Mouse (Mus musculus) bone marrow macrophage, adult 2 months (primary cell): ENCODE data around the gene Angptl7. TPM values are rescaled to one million over a fixed set of nuclear protein-coding genes. Genes with fewer than 3 reads are reported as not detected.

Experiments
- H3K27ac ChIP-seq: 2 replicates; pipeline ENCODE4 v1.5.1; 2012; ENCODE audit warnings: low read depth, low read length; ENCODE audit not compliant: insufficient read depth
- H3K4me1 ChIP-seq: 2 replicates; pipeline ENCODE4 v1.6.1; 2012; ENCODE audit warnings: low read length; ENCODE audit not compliant: control insufficient read depth, insufficient read depth
- H3K4me3 ChIP-seq: 2 replicates; pipeline ENCODE4 v1.5.1; 2012; ENCODE audit warnings: mild to moderate bottlenecking, low read length, moderate library complexity; ENCODE audit not compliant: insufficient read depth
- CTCF ChIP-seq: IDR thresholded peaks from 2 replicates; pipeline ENCODE4 v1.5.1; 2012; ENCODE audit warnings: low read depth, mild to moderate bottlenecking, low read length, moderate library complexity
- POLR2A ChIP-seq: IDR thresholded peaks from 2 replicates; pipeline ENCODE4 v1.6.1; 2012; ENCODE audit warnings: mild to moderate bottlenecking, low read depth, low read length, borderline replicate concordance
- polyA plus RNA-seq: library from polyadenylated mRNA; stranded (reverse); fragments of >200 nt; gene quantifications from 2 replicates; pipeline ENCODE4 v1.2.4, GENCODE M21; 2012; ENCODE audit not compliant: missing spikeins, insufficient read depth, insufficient read length

Gene Angptl7
- polyA plus RNA-seq, 1 experiment, result 0.68 TPM

DNA sequence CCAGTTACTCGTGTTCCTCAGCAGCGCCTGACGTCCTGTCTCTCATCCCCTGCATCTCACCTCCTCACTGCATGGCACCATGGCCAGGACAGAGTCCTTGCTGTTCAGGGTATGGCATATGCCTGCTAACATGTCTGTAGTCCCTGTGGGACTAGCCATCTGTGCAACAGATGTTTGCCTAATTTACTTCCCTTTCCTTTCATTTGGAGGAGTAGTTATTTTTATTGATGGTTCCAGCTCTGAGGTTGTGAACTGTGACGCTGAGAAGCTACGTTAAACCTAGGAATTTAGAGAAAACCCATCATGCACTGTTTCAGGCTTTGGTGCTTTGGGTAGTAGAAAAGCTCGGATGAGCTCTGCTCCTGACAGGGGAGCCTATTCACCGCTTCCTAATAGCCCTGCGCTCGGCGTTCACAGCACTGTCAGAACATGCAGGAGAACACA lies 28.9 kb downstream of the Angptl7 start:
- no peak overlapping the region for H3K4me3 ChIP-seq
- no peak overlapping the region for H3K27ac ChIP-seq
- TF ChIP-seq POLR2A (no peak), CTCF (no peak)
- H3K4me1 ChIP-seq, result no peaks in the 10 kb centered on the region

DNA sequence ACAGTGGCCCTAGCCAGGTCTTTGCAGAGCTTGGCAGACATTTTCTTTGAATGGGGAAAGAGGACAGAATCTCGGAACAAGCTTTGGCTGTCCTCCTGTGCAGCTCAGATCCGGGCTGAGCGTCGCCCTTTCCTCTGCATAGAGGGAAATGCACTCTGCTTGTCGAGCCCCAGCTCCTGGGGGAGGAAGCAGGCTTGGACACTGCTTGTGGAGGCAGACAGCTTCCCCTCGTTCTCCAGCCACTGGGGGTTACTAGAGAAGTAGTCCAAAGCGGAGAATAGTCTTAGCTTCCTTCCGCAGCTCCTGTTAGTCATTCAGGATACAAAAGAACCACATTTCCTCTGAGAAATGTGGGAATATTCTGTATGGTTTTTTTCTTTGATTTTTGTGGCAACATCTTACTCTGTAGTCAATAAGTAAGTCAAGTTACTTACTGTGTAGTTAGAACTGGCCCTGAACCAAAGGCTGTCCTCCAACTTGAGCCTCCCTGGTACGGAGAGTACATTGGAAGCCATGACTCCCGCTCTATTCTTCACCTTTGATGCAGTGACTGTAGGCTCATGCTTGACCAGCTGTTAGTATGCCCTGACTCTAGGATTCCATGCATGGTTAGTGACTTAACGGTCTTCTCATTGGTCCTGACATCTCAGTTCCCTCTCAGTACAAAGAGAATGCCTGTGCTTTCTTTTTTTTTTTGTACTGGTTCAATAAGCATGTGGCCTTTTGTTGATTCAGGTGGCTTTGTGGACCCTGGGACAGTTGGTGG lies 30.6 kb downstream of the Angptl7 start:
- TF ChIP-seq POLR2A (no peak), CTCF (no peak)
- Histone ChIP-seq H3K4me1 (no peaks in the 10 kb centered on the region; the same call in 1 of the 2 replicates), H3K4me3 (no peak overlapping the region), H3K27ac (no peak overlapping the region)

DNA sequence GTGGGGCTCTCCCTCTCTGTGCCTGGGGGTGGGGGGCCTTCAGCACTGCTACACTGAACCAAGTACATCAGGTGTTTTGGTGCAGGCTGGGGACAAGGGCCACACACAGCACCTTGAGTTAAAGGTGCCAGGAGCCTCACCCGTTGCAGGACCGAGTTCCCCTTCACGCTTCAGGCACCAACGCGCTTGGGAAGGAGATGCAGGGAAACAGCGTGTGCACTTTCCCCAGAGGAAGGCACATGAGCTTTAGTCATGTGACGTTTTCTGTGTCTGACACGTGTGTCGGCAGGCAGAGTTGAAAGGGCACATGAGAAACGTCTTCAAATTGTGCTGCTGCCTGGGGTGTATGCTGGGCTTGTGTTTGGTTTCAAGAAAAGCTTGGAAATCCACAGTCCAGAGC lies 31.9 kb downstream of the Angptl7 start:
- Histone ChIP-seq H3K4me3 (no peak overlapping the region), H3K27ac (no peak overlapping the region), H3K4me1 (no peaks in the 10 kb centered on the region; the same call in 1 of the 2 replicates)
- no peak for TF ChIP-seq CTCF
- no peak for TF ChIP-seq POLR2A

DNA sequence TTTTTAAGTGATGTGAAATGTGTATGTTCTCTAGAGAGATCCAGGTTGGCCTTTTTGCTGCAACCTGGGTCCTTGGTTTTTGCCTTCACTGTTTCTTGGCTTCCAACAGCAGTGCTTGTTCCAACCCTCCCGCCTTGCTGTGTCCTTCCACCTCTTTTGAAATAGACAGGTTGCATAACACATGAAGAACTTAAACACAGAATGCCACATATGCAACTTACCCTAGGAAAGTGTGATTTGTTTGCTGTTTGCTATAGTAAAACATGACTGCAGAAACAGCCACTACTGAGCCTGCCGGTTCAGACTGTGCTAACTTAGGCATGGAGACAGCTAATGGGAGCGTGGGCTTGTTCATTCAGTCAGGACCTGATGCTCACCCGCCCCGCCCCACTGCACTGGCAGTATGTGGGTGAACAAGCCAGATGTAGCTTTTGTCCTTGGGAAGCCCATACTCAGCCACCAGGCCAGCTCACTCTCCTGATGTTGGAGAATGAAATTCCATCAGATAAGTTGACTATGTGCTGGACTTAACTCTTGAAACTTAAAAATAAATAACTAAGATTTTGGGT lies 33.7 kb downstream of the Angptl7 start:
- TF ChIP-seq CTCF (no peak), POLR2A (no peak)
- Histone ChIP-seq H3K4me3 (no peak overlapping the region), H3K27ac (no peak overlapping the region), H3K4me1 (no peaks in the 10 kb centered on the region; the same call in 1 of the 2 replicates)

DNA sequence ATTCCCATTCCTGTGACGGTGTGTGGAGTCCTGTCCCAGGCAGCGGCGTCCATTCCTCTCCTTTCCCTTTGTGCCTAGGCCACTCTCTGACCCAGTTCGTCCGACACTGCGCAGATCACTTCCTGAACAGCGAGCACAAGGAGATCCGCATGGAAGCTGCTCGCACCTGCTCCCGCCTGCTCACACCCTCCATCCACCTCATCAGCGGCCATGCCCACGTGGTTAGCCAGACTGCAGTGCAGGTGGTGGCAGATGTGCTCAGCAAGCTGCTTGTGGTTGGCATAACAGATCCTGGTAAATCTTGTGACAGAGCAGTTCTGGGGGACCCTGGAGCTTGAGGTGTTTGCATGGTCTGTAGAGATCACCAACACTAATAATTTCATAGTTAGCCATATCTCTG lies 35.4 kb downstream of the Angptl7 start:
- Histone ChIP-seq H3K4me1 (no peaks in the 10 kb centered on the region; the same call in 1 of the 2 replicates), H3K27ac (no peak overlapping the region), H3K4me3 (no peak overlapping the region)
- TF ChIP-seq CTCF (no peak), POLR2A (no peak)

DNA sequence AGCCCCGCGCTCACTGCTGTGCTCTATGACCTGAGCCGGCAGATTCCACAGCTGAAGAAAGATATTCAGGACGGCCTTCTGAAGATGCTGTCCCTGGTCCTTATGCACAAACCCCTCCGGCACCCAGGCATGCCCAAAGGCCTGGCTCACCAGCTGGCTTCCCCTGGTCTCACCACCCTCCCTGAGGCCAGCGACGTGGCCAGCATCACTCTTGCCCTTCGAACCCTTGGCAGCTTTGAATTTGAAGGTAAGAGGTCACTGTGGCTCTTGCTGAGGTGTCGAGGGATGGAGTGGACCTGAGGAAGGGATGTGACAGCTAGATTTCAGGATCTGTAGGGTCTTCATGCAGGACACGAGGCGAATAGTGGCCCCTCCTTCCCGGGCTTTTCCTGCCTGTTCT lies 36.0 kb downstream of the Angptl7 start:
- H3K27ac ChIP-seq, result no peak overlapping the region
- H3K4me1 ChIP-seq, result no peaks in the 10 kb centered on the region; the same call in 1 of the 2 replicates
- no peak overlapping the region for H3K4me3 ChIP-seq
- TF ChIP-seq POLR2A, result no peak
- TF ChIP-seq CTCF, result no peak

DNA sequence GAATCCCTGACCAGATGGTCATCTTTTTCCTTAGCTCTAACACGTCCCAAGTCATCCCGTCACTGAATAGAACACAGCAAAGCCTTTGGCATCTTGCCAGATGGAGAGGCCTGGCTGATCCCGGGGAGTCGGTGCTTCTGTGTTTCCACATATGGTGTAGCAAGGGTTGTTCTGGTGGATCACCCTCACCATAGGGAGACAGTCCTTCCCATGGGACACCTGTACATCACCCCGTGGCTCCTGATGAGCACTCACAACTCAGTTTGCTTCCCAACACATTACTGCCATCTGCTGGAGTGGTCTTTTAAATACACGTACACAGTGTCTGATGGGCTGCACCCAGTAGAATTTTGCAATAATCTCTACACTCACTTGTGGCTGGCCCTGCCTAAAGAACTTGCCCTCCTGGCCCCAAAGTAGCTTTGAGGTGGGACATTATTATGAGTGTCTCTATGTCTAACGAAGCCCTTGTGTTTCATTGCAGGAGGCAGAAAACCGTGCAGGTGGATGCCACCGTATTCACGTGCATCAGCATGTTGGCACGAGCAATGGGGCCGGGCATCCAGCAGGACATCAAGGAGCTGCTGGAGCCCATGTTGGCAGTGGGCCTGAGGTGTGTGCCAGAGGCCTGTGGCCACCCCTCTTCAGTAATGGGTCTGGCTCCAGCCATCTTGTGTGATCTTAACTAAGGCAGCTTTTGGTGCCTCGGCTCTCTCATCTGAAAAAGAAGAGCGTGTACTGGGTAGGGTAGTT lies 36.9 kb downstream of the Angptl7 start:
- Histone ChIP-seq H3K4me3 (no peak overlapping the region), H3K4me1 (no peaks in the 10 kb centered on the region; the same call in 1 of the 2 replicates)
- TF ChIP-seq POLR2A, result no peak
- peak; percentile 46 for TF ChIP-seq CTCF

DNA sequence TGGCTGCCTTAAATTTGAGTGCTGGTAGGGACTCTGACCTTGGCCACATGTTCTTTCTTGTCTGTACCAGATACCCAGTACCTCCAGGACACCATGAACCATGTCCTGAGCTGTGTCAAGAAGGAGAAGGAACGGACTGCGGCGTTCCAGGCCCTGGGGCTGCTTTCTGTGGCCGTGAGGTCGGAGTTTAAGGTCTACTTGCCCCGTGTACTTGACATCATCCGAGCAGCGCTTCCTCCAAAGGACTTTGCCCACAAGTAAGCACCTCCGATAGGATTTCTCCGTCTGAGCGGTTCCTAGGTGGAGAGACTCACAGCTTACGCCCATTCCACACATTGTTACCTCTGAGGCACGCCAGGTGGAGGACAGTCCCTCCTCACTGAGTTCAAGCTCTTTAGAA lies 37.5 kb downstream of the Angptl7 start:
- no peak for TF ChIP-seq CTCF
- TF ChIP-seq POLR2A, result no peak
- no peaks in the 10 kb centered on the region; the same call in 1 of the 2 replicates for H3K4me1 ChIP-seq
- no peak overlapping the region for H3K27ac ChIP-seq
- H3K4me3 ChIP-seq, result no peak overlapping the region

More for the DNA sequence above, 36.9 kb downstream of the Angptl7 start:
- no peak overlapping the region for H3K27ac ChIP-seq

DNA sequence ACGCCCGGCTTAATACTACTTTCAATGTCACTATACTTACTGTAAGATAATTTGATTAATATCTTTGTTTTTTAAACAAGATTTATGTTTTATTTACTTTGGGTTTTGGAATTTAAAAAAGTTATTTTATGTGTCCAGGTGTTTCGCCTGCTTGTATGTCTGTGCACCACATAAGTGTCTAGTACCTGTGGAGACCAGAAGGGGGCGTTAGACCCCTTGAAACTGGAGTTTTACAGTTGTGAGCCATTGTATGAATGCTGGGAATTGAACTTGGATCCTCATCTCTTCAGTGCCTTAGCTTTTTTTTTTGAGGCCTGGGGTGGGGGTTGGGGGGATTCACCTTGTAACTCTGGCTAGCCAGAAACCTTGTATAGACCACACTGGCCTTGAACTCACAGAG lies 38.5 kb downstream of the Angptl7 start:
- TF ChIP-seq CTCF (no peak), POLR2A (no peak)

DNA sequence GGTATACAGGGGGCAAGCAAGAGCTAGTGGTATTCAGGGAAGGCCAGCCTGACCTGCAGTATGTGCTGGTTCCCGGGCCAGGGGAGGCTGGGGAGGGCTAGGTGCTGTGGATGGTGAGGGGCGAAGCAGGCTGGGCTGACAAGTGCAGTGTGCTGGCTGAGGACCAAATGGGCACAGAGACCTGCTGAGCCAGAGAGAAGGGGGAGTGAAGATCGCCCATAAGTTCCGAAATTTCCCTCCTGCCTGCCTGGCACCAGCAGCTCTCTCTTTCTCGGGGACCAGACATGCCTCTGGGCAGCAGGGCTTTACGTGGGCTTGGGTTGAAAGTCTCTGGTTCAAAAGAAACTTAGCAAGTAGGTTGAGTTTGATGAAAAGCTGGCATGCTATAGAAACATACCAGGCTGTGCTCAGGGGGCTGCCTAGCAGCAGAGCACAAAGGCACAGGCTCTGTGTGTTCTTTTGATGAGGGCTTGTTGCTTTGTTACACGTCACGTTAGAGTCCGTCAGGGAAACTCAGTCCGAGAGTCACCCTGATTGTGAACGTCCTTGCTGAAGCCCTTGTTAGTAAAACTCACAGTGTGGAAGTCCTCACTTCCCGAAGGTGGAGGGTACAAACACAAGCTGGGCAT lies 39.5 kb downstream of the Angptl7 start:
- no peak overlapping the region for H3K27ac ChIP-seq
- no peak overlapping the region for H3K4me3 ChIP-seq
- TF ChIP-seq POLR2A, result no peak
- no peak for TF ChIP-seq CTCF
- no peaks in the 10 kb centered on the region for H3K4me1 ChIP-seq

More for the DNA sequence above, 38.5 kb downstream of the Angptl7 start:
- H3K4me3 ChIP-seq, result no peak overlapping the region
- H3K4me1 ChIP-seq, result no peaks in the 10 kb centered on the region; the same call in 1 of the 2 replicates
- H3K27ac ChIP-seq, result no peak overlapping the region
